Mouse (Mus musculus) heart, embryonic 14.5 days (tissue): ENCODE data around the gene Olfr1152. TPM values are rescaled to one million over a fixed set of nuclear protein-coding genes. Genes with fewer than 3 reads are reported as not detected.

ENCODE experiments used
- ATAC-seq: fragments of 200-750 bp; cut with Nextera tagmentation; 2 replicates; pipeline ENCODE4 v1.8.0; 2017; ENCODE audit warnings: low read depth, moderate TSS enrichment; ENCODE audit not compliant: insufficient number of reproducible peaks, insufficient read depth, low FRiP score
- H3K27ac ChIP-seq, 2 experiments: fragments of 200-500 bp in 1 of 2; fragments of 300-500 bp in 1 of 2; sonication (generic) in 1 of 2; replicated peaks in 1 of 2; 2 replicates each; pipeline ENCODE4 v1.5.1; 2012 to 2014; ENCODE audit warnings: low read depth in 2 of 2, low read length in 2 of 2, control low read depth in 1 of 2, mild to moderate bottlenecking in 1 of 2, mixed read lengths in 1 of 2; ENCODE audit not compliant: control insufficient read depth in 1 of 2, insufficient read depth in 1 of 2
- H3K27me3 ChIP-seq: fragments of 300-500 bp; sonication (generic); 2 replicates; pipeline ENCODE4 v1.6.1; 2014; ENCODE audit warnings: mild to moderate bottlenecking, low read length, control low read depth; ENCODE audit not compliant: control insufficient read depth, insufficient read depth
- H3K36me3 ChIP-seq: fragments of 300-500 bp; sonication (generic); 2 replicates; pipeline ENCODE4 v1.6.1; 2014; ENCODE audit warnings: mild to moderate bottlenecking, control low read depth, low read length, mixed read lengths; ENCODE audit not compliant: control insufficient read depth, insufficient read depth
- H3K4me1 ChIP-seq, 2 experiments: fragments of 200-500 bp in 1 of 2; fragments of 300-500 bp in 1 of 2; sonication (generic) in 1 of 2; 2 replicates each; pipeline ENCODE4 v1.6.1; 2012 to 2014; ENCODE audit warnings: low read length in 2 of 2, control low read depth in 1 of 2, mixed read lengths in 1 of 2; ENCODE audit not compliant: control insufficient read depth in 2 of 2, insufficient read depth in 2 of 2
- H3K4me2 ChIP-seq: fragments of 300-500 bp; sonication (generic); 2 replicates; pipeline ENCODE4 v1.6.1; 2014; ENCODE audit warnings: mild to moderate bottlenecking, low read length
- H3K4me3 ChIP-seq, 2 experiments: fragments of 200-500 bp in 1 of 2; fragments of 300-500 bp in 1 of 2; sonication (generic) in 1 of 2; 2 replicates each; pipeline ENCODE4 v1.5.1; 2012 to 2014; ENCODE audit warnings: low read length in 2 of 2, mild to moderate bottlenecking in 2 of 2, control low read depth in 1 of 2, low read depth in 1 of 2, moderate library complexity in 1 of 2; ENCODE audit not compliant: control insufficient read depth in 1 of 2, insufficient read depth in 1 of 2
- H3K9ac ChIP-seq: fragments of 300-500 bp; sonication (generic); 2 replicates; pipeline ENCODE4 v1.6.1; 2014; ENCODE audit warnings: mild to moderate bottlenecking, low read length
- H3K9me3 ChIP-seq: fragments of 300-500 bp; sonication (generic); 2 replicates; pipeline ENCODE4 v1.6.1; 2016; ENCODE audit warnings: low read length, control low read depth; ENCODE audit not compliant: control insufficient read depth
- WGBS: fragments of 180-500 bp; shearing (Covaris S2); extraction: QIAGEN DNeasy Blood & Tissue Kit; methylation state at CpG from one replicate; pipeline ENCODE4 v1.1.7; 2014; 5-methylcytosine and 5-hydroxymethylcytosine counted together
- polyA plus RNA-seq: library from polyadenylated mRNA; unstranded; fragments of >200 nt; fragmentation: Nextera tagmentation; extraction: Ambion mirVana; gene quantifications from 2 replicates; pipeline ENCODE4 v1.2.1, GENCODE M21; 2014

Olfr1152 gene
- not detected in 2 replicates for polyA plus RNA-seq

DNA sequence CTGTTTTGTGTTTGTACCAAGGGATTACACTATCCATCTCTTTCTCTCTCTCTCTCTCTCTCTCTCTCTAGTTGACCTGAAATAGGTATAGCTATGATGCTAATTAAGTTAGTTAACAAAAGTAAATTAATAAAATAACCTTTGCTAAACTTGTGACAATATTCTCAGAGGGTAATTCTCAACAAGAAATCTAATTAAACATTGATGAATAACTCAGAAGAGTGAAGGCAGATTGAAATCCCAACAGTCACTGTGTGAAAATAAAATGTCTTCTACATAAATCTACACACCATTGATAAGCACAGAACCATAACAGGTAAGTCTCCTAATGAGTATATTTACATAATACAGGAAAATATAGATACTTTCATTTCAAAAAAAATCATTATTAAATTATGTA lies at the start of gene Olfr1152:
Gene Olfr1152 (plus strand): TSS at position 301 of the 400 bp plus-strand sequence.
- Histone ChIP-seq H3K4me3 (no peak within 1 kb of the TSS), H3K36me3 (no peaks in the 10 kb centered on the region), H3K4me1 (no peaks in the 10 kb centered on the region), H3K9ac (no peak within 1 kb of the TSS), H3K4me2 (no peak within 1 kb of the TSS), H3K27me3 (no peaks in the 10 kb centered on the region), H3K9me3 (no peaks in the 10 kb centered on the region), H3K27ac (no peak within 1 kb of the TSS)
- ATAC-seq, result no peak

DNA sequence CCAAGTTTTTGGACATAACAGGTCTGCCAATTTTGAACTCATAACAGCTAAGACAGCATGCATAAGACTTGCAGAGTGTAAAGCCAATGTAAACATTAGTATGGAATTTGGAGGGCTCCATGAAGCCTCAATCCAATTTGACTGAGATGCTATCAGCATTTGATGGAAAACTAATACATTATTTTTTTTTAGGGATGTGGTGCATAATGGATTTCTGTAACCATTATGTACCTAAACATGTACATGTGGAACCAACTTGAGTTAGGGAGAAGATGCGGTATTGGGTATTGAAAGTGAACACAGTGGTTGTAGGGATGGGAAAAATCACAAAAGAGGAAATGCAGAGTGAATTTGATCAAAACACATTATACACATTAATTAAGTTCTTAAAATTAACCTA lies 36.1 kb upstream of the Olfr1152 start, which contains the start of gene Olfr1148:
Gene Olfr1148 (plus strand): TSS at position 301 of the 400 bp plus-strand sequence.
- no peaks in the 10 kb centered on the region for H3K4me1 ChIP-seq
- no peak within 1 kb of the TSS for H3K4me3 ChIP-seq
- H3K4me2 ChIP-seq, result no peak within 1 kb of the TSS
- H3K36me3 ChIP-seq, result no peaks in the 10 kb centered on the region
- H3K27me3 ChIP-seq, result no peaks in the 10 kb centered on the region
- WGBS, result 89% methylated on average over 1 of the region's 1 CpGs
- no peak within 1 kb of the TSS for H3K9ac ChIP-seq
- no peaks in the 10 kb centered on the region for H3K9me3 ChIP-seq
- ATAC-seq, result no peak
- no peak within 1 kb of the TSS for H3K27ac ChIP-seq

DNA sequence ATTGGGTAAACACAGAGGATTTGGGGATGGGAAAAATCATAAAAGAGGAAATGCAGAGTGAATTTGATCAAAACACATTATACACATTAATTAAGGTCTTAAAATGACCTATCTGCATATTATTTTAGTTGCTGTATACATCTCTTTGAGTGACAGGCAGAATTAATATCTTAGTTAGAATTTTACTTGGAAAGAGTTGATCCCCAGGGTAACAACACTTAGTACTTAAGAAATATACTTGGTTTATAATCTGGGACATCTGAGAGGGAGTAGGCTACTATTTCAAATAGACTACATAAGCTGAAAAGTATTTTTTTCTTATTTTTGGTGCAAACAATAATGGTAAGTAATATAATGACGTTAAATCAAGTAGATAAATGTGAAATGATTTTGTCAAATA lies 22.6 kb upstream of the Olfr1152 start, which contains the start of gene Olfr1150-ps1:
Gene Olfr1150-ps1 (plus strand): TSS at position 301 of the 400 bp plus-strand sequence.
- WGBS, result 62% methylated on average over 1 of the region's 1 CpGs
- Histone ChIP-seq H3K27me3 (no peaks in the 10 kb centered on the region), H3K4me3 (no peak within 1 kb of the TSS), H3K9me3 (no peaks in the 10 kb centered on the region), H3K4me1 (no peaks in the 10 kb centered on the region), H3K27ac (no peak within 1 kb of the TSS), H3K36me3 (no peaks in the 10 kb centered on the region), H3K9ac (no peak within 1 kb of the TSS), H3K4me2 (no peak within 1 kb of the TSS)
- ATAC-seq, result no peak

DNA sequence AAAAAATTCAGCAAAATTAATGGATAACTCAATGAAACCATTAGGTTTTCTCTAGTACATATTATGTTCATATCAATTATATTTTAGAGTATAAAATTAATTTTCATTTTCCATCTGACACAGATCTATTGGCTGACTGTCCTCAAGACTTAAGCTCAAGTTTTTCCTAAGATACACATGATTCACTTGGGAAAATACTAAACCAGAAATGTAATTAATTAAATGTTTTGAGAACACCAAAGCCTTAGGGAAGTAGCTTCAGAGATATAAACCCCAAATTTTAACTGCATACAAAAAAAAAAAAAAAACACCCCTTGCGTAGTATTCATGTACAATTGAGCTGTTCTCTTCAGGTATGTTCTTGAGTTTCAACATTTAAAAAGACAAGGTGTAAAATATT lies 10.7 kb upstream of the Olfr1152 start, which contains the start of gene Olfr1151:
Gene Olfr1151 (plus strand): TSS at position 301 of the 400 bp plus-strand sequence.
- no peaks in the 10 kb centered on the region for H3K27me3 ChIP-seq
- no peak within 1 kb of the TSS for H3K4me3 ChIP-seq
- no peak within 1 kb of the TSS for H3K4me2 ChIP-seq
- ATAC-seq, result no peak
- no peak within 1 kb of the TSS for H3K27ac ChIP-seq
- 80% methylated on average over 1 of the region's 1 CpGs for WGBS
- H3K9ac ChIP-seq, result no peak within 1 kb of the TSS
- no peaks in the 10 kb centered on the region for H3K9me3 ChIP-seq
- no peaks in the 10 kb centered on the region for H3K4me1 ChIP-seq
- no peaks in the 10 kb centered on the region for H3K36me3 ChIP-seq

DNA sequence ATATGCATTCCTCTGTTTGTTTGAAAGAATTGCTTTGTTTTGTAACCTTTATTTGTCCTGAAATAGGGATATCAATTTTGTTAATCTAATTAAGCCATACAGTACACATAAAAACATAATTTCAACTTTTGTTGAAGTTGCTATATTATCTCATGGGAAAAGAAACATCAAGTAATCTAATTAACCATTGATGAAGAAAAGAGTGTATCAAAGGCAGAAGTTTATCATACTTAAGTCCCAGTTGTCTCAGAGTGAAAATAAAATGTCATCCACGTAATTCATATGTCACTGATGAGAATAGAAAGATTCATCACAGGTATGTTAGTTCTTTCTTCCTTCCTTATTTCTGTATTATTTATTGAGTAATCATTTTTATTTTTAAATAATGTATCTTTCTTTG lies 28.4 kb downstream of the Olfr1152 start, which contains the start of gene Olfr1153:
Gene Olfr1153 (plus strand): TSS at position 301 of the 400 bp plus-strand sequence.
- Histone ChIP-seq H3K4me2 (no peak within 1 kb of the TSS), H3K27ac (no peak within 1 kb of the TSS), H3K9me3 (no peaks in the 10 kb centered on the region), H3K9ac (no peak within 1 kb of the TSS), H3K27me3 (no peaks in the 10 kb centered on the region), H3K4me1 (no peaks in the 10 kb centered on the region), H3K4me3 (no peak within 1 kb of the TSS), H3K36me3 (no peaks in the 10 kb centered on the region)
- 65% methylated on average over 1 of the region's 1 CpGs for WGBS
- ATAC-seq, result no peak

DNA sequence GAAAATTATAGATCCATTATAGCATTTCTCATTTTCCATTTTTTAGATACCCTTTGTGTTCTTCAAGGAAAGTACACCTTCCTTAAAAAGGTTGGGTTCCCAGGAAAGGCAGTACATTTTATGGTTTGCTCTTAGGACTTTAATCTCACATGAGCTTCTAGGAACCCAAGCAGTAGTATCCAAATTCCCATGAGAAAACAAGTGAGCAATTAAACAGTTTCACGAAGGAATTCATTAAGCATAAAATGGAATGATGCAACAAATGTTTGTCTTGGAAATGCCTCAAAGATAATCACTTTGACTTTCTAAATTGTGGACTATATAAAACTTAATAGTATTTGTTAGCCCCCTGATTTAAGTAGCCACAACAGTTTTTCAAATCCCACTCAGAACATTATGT lies 38.8 kb downstream of the Olfr1152 start, which contains the start of gene Olfr1154:
Gene Olfr1154 (minus strand): TSS at position 101 of the 400 bp plus-strand sequence.
- Histone ChIP-seq H3K4me3 (no peak within 1 kb of the TSS), H3K4me1 (no peaks in the 10 kb centered on the region), H3K4me2 (no peak within 1 kb of the TSS), H3K9me3 (no peaks in the 10 kb centered on the region), H3K27me3 (no peaks in the 10 kb centered on the region), H3K9ac (no peak within 1 kb of the TSS), H3K36me3 (no peaks in the 10 kb centered on the region), H3K27ac (no peak within 1 kb of the TSS)
- WGBS, result 81% methylated on average over 1 of the region's 1 CpGs
- ATAC-seq, result no peak

Other genes starting within 250 kb of the Olfr1152 start
- gene Olfr1131, start 239.4 kb upstream of the Olfr1152 start, polyA plus RNA-seq, result not detected in 2 replicates
- not detected in 2 replicates for gene Olfr1132, start 229.0 kb upstream of the Olfr1152 start, polyA plus RNA-seq
- gene Olfr1133, start 219.1 kb upstream of the Olfr1152 start, polyA plus RNA-seq, result not detected in 2 replicates
- not detected in 2 replicates for gene Olfr1134, start 208.0 kb upstream of the Olfr1152 start, polyA plus RNA-seq
- not detected in 2 replicates for gene Olfr1135, start 192.8 kb upstream of the Olfr1152 start, polyA plus RNA-seq
- gene Olfr1136, start 172.5 kb upstream of the Olfr1152 start, polyA plus RNA-seq, result not detected in 2 replicates
- not detected in 2 replicates for gene Olfr1137, start 153.3 kb upstream of the Olfr1152 start, polyA plus RNA-seq
- not detected in 2 replicates for gene Olfr1138, start 126.5 kb upstream of the Olfr1152 start, polyA plus RNA-seq
- not detected in 2 replicates for gene Olfr1140, start 122.7 kb upstream of the Olfr1152 start, polyA plus RNA-seq
- not detected in 2 replicates for gene Olfr1141, start 112.5 kb upstream of the Olfr1152 start, polyA plus RNA-seq
- not detected in 2 replicates for gene Olfr152, start 87.0 kb upstream of the Olfr1152 start, polyA plus RNA-seq
- not detected in 2 replicates for gene Olfr1143, start 65.9 kb upstream of the Olfr1152 start, polyA plus RNA-seq
- gene Olfr1145, start 56.7 kb upstream of the Olfr1152 start, polyA plus RNA-seq, result not detected in 2 replicates
- gene Olfr1148, start 36.0 kb upstream of the Olfr1152 start, polyA plus RNA-seq, result not detected in 2 replicates
- gene Olfr1150-ps1, start 22.5 kb upstream of the Olfr1152 start, polyA plus RNA-seq, result not detected in 2 replicates
- not detected in 2 replicates for gene Olfr1151, start 10.6 kb upstream of the Olfr1152 start, polyA plus RNA-seq
- gene Olfr1153, start 28.5 kb downstream of the Olfr1152 start, polyA plus RNA-seq, result not detected in 2 replicates
- not detected in 2 replicates for gene Olfr1154, start 38.7 kb downstream of the Olfr1152 start, polyA plus RNA-seq
- gene Olfr1155, start 78.6 kb downstream of the Olfr1152 start, polyA plus RNA-seq, result not detected in 2 replicates
- gene Olfr1156, start 86.6 kb downstream of the Olfr1152 start, polyA plus RNA-seq, result not detected in 2 replicates
- not detected in 2 replicates for gene Olfr1157, start 101.8 kb downstream of the Olfr1152 start, polyA plus RNA-seq
- not detected in 2 replicates for gene Olfr74, start 108.2 kb downstream of the Olfr1152 start, polyA plus RNA-seq
- not detected in 2 replicates for gene Olfr1158, start 123.6 kb downstream of the Olfr1152 start, polyA plus RNA-seq
- gene Olfr1160, start 141.8 kb downstream of the Olfr1152 start, polyA plus RNA-seq, result not detected in 2 replicates
- not detected in 2 replicates for gene Olfr1161, start 156.3 kb downstream of the Olfr1152 start, polyA plus RNA-seq
- not detected in 2 replicates for gene Olfr73, start 171.2 kb downstream of the Olfr1152 start, polyA plus RNA-seq
- not detected in 2 replicates for gene Olfr1162, start 184.6 kb downstream of the Olfr1152 start, polyA plus RNA-seq
- gene Olfr1163, start 205.3 kb downstream of the Olfr1152 start, polyA plus RNA-seq, result not detected in 2 replicates
- not detected in 2 replicates for gene Olfr1164, start 227.5 kb downstream of the Olfr1152 start, polyA plus RNA-seq